Mouse (Mus musculus) gastrocnemius, postnatal 4 days (tissue): ENCODE data around the gene Vwa5a. TPM values are rescaled to one million over a fixed set of nuclear protein-coding genes. Genes with fewer than 3 reads are reported as not detected.

Source experiments
- DNase-seq, 2 experiments: peaks; one replicate each; pipeline ENCODE4 v3.0.0; 2021 to 2022; ENCODE audit warnings: low spot score in 2 of 2, mixed read lengths in 2 of 2
- long read RNA-seq, 2 experiments: library from polyadenylated mRNA; stranded (forward); transcript quantifications; one replicate each; pipeline ENCODE4 v2.0.0; 2021
- total RNA-seq, 2 experiments: library from RNA; stranded (reverse); gene quantifications; 2 replicates each; pipeline ENCODE4 v1.2.3; 2021

The Vwa5a gene
- total RNA-seq, result 10 to 100 TPM; 39.5 to 40.3 TPM
- long read RNA-seq, experiment 1, full-length matches to known transcripts, result 18 of 23 reads
- long read RNA-seq, experiment 1, partial matches to known transcripts, result 5 of 23 reads
- long read RNA-seq, experiment 1, other reads (novel, unspliced or antisense), result 0 of 23 reads
- long read RNA-seq, experiment 2, full-length matches to known transcripts, result 18 of 22 reads
- long read RNA-seq, experiment 2, partial matches to known transcripts, result 2 of 22 reads
- long read RNA-seq, experiment 2, other reads (novel, unspliced or antisense), result 2 of 22 reads

GRCm38 (mm10) chr9:38718102-38718501 lies at the start of gene Vwa5a:
Gene Vwa5a (plus strand): TSS chr9:38718268.
- no peak for DNase-seq

GRCm38 (mm10) chr9:38672887-38673286 lies 45.2 kb upstream of the Vwa5a start:
- no peak for DNase-seq

- no peak for DNase-seq
Observed at GRCm38 (mm10) chr9:38674501-38674900, 43.6 kb upstream of the Vwa5a start, which contains the start of gene Olfr918. Gene Olfr918 (minus strand): TSS chr9:38674601.

GRCm38 (mm10) chr9:38718927-38719441 lies 916 bp downstream of the Vwa5a start:
- no peak for DNase-seq

- no peak for DNase-seq
Observed at GRCm38 (mm10) chr9:38724044-38724443, 6.0 kb downstream of the Vwa5a start.

GRCm38 (mm10) chr9:38728218-38728617 lies 10.2 kb downstream of the Vwa5a start:
- DNase-seq, result no peak

GRCm38 (mm10) chr9:38741408-38741807 lies 23.3 kb downstream of the Vwa5a start:
- DNase-seq, result no peak

- no peak for DNase-seq
Observed at GRCm38 (mm10) chr9:38744619-38745315, 26.7 kb downstream of the Vwa5a start.

GRCm38 (mm10) chr9:38751999-38752398 lies 33.9 kb downstream of the Vwa5a start, which contains the start of gene Olfr920:
Gene Olfr920 (plus strand): TSS chr9:38752299.
- DNase-seq, result no peak

- DNase-seq, result no peak
Observed at GRCm38 (mm10) chr9:38772768-38773167, 54.7 kb downstream of the Vwa5a start, which contains the start of gene Olfr921. Gene Olfr921 (plus strand): TSS chr9:38773068.

- DNase-seq, result no peak
Observed at GRCm38 (mm10) chr9:38792689-38793088, 74.6 kb downstream of the Vwa5a start.

Other genes starting within 250 kb of the Vwa5a start
- gene Olfr905, start 247.2 kb upstream of the Vwa5a start, total RNA-seq, result under 1 TPM in 1 of 2 experiments, not detected in 1; 0.07 TPM
- not detected for gene Olfr906, start 231.2 kb upstream of the Vwa5a start, total RNA-seq
- gene Olfr907, start 222.5 kb upstream of the Vwa5a start, total RNA-seq, result not detected
- not detected for gene Olfr911-ps1, start 196.7 kb upstream of the Vwa5a start, total RNA-seq
- gene Olfr910, start 180.4 kb upstream of the Vwa5a start, total RNA-seq, result not detected
- gene Olfr912, start 138.1 kb upstream of the Vwa5a start, total RNA-seq, result not detected
- gene Olfr913, start 125.5 kb upstream of the Vwa5a start, total RNA-seq, result not detected
- not detected for gene Olfr914, start 113.2 kb upstream of the Vwa5a start, total RNA-seq
- not detected for gene Olfr916, start 58.4 kb upstream of the Vwa5a start, total RNA-seq
- not detected for gene Olfr917, start 52.4 kb upstream of the Vwa5a start, total RNA-seq
- not detected for gene Olfr918, start 43.7 kb upstream of the Vwa5a start, total RNA-seq
- not detected for gene Olfr919, start 14.6 kb upstream of the Vwa5a start, total RNA-seq
- under 1 TPM; 0.05 to 0.29 TPM for gene Olfr920, start 34.0 kb downstream of the Vwa5a start, total RNA-seq
- gene Olfr921, start 54.8 kb downstream of the Vwa5a start, total RNA-seq, result not detected
- not detected for gene Olfr922, start 96.3 kb downstream of the Vwa5a start, total RNA-seq
- not detected for gene Olfr923, start 108.3 kb downstream of the Vwa5a start, total RNA-seq
- not detected for gene Olfr924, start 126.2 kb downstream of the Vwa5a start, total RNA-seq
- not detected for gene Olfr26, start 136.8 kb downstream of the Vwa5a start, total RNA-seq
- gene Olfr926, start 158.9 kb downstream of the Vwa5a start, total RNA-seq, result not detected
- not detected for gene Olfr930, start 211.5 kb downstream of the Vwa5a start, total RNA-seq